Mouse (Mus musculus): ENCODE data around the gene Mmp27. TPM values are rescaled to one million over a fixed set of nuclear protein-coding genes. Genes with fewer than 3 reads are reported as not detected.

Gene Mmp27
- polyA plus RNA-seq, 1 experiment from 2014 or later: not detected

DNA sequence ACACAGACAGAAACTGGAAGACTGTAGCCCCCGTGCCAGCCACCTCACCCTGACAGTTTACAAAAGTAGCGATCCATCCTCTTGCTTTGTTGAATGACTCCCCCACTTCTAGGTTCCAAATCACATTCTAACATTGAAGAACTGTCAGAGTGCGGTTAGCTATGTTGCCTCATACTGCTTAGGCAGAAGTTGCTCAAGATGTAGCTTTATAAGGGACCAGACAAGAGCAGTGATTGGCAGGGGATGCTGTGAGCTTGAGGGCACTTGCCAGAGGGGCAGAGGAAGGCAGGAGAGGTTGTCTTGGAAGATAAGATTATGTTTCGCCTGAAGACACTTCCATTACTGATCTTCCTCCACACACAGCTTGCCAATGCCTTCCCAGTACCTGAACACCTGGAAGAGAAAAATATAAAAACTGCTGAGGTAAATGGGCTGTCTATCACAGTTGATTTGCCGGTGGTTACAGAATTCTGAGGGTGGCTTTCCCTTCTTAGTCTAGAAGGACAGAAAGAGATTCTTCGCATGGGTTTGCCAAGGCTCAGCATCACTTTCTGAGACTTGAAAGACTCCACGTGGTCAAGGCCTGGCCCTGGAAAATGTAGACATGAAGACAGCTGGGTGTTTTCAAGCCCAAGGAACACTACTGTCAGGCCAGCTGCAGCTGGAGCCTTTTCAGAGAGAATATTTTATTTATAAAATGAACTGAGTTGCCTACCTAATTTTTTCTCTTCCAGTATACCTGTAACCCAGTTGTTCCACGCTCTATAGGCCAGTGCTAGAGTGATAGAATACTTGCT, 12.8 kb upstream of the Mmp27 start, which contains the start of gene Mmp8:
Mmp8 (plus strand) TSS at position 236 of the 797 bp plus-strand sequence.
- ATAC-seq (replicated peaks; ENCODE audit: low FRiP score) (no peak), DNase-seq (ENCODE audit: low spot score) (no peak)
- Histone ChIP-seq H3K36me3 (ENCODE audit: control insufficient read depth, insufficient read depth, low read length) (no peaks in the 10 kb centered on the region), H3K27ac (ENCODE audit: low read depth, low read length) (no peak within 1 kb of the TSS), H3K4me3 (ENCODE audit: low read depth, low read length) (no peak within 1 kb of the TSS), H3K27me3 (replicated peaks; ENCODE audit: control insufficient read depth, insufficient read depth, low read length) (no peaks in the 10 kb centered on the region), H3K4me2 (no peak within 1 kb of the TSS), H3K9me3 (ENCODE audit: control insufficient read depth, low read length) (no peaks in the 10 kb centered on the region), H3K4me1 (replicated peaks; ENCODE audit: control insufficient read depth, insufficient read depth, low read length) (no peaks in the 10 kb centered on the region), H3K9ac (ENCODE audit: low read depth, low read length) (no peak within 1 kb of the TSS)
- WGBS: 74% methylated on average over 8 of the region's 8 CpGs

DNA sequence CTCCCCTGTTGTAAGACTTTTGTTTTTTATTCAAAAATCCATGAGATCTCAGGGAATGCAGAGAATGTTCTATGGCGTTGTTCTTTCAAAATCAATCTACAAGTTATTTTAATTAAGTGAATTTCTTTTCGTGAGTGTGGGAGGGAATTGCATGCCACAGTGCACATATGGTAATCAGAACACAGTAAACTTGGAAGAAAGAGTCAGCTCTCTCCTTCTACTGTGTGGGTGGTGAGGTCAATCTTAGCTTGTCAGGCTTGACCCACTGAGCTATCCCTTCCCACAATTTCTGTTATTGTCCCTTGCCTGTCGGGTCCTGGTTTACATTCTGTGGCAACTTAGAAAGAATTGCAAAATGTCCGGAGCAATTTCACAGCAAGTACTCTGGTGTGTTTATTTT, 11.2 kb upstream of the Mmp27 start:
- Histone ChIP-seq H3K9me3 (ENCODE audit: control insufficient read depth, low read length) (no peaks in the 10 kb centered on the region), H3K27me3 (replicated peaks; ENCODE audit: control insufficient read depth, insufficient read depth, low read length) (no peaks in the 10 kb centered on the region), H3K4me3 (ENCODE audit: low read depth, low read length) (no peak overlapping the region), H3K27ac (ENCODE audit: low read depth, low read length) (no peak overlapping the region), H3K4me2 (no peak overlapping the region), H3K4me1 (replicated peaks; ENCODE audit: control insufficient read depth, insufficient read depth, low read length) (no peaks in the 10 kb centered on the region), H3K9ac (ENCODE audit: low read depth, low read length) (no peak overlapping the region), H3K36me3 (ENCODE audit: control insufficient read depth, insufficient read depth, low read length) (no peaks in the 10 kb centered on the region)
- WGBS: 72% methylated on average over 4 of the region's 4 CpGs
- DNase-seq (ENCODE audit: low spot score): no peak
- no peak for ATAC-seq (replicated peaks; ENCODE audit: low FRiP score)

DNA sequence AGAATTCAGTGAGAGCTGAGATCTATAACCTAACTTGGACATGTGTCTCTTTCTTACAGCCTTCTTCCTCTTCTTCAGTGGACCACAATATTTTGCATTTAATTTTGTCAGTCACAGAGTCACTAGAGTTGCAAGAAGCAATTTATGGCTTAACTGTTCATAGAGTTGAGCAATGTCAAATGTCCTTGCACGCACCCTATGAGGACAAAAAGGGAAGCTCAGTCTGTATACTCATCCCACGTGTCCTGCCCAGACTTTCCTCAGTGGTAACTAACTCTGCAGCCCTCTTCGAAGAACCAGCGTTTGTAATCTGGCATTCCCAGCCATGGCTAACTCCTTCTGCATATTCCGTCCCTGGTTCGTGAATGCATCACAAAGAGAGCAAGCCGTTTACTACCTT, 3.8 kb upstream of the Mmp27 start:
- WGBS: 57% methylated on average over 7 of the region's 7 CpGs
- H3K36me3 ChIP-seq (ENCODE audit: control insufficient read depth, insufficient read depth, low read length): no peaks in the 10 kb centered on the region
- H3K9ac ChIP-seq (ENCODE audit: low read depth, low read length): no peak overlapping the region
- no peak overlapping the region for H3K4me3 ChIP-seq (ENCODE audit: low read depth, low read length)
- H3K4me1 ChIP-seq (replicated peaks; ENCODE audit: control insufficient read depth, insufficient read depth, low read length): no peaks in the 10 kb centered on the region
- H3K4me2 ChIP-seq: no peak overlapping the region
- ATAC-seq (replicated peaks; ENCODE audit: low FRiP score) (no peak), DNase-seq (ENCODE audit: low spot score) (no peak)
- no peaks in the 10 kb centered on the region for H3K27me3 ChIP-seq (replicated peaks; ENCODE audit: control insufficient read depth, insufficient read depth, low read length)
- H3K27ac ChIP-seq (ENCODE audit: low read depth, low read length): no peak overlapping the region
- no peaks in the 10 kb centered on the region for H3K9me3 ChIP-seq (ENCODE audit: control insufficient read depth, low read length)

DNA sequence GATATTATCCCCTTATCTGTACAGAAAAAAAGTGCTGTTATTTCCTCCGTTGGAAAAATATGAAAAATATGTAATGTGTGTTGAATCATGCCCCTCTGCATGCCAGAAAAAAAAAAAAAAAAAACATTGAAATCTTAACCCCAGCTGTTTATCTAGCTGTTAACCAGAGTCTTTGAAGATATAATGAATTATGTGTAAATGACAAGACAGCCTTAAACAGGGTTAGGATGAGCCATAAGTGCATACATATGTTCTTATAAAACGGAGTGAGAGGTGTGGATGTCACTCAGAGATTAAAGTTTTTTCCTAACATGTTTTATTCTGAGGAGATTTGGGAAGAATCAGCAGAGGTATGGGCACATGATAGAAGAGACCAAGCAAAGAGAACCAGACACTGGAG, 3.3 kb upstream of the Mmp27 start:
- WGBS: 56% methylated on average over 2 of the region's 2 CpGs
- Histone ChIP-seq H3K36me3 (ENCODE audit: control insufficient read depth, insufficient read depth, low read length) (no peaks in the 10 kb centered on the region), H3K27ac (ENCODE audit: low read depth, low read length) (no peak overlapping the region), H3K27me3 (replicated peaks; ENCODE audit: control insufficient read depth, insufficient read depth, low read length) (no peaks in the 10 kb centered on the region), H3K4me3 (ENCODE audit: low read depth, low read length) (no peak overlapping the region), H3K9ac (ENCODE audit: low read depth, low read length) (no peak overlapping the region), H3K4me1 (replicated peaks; ENCODE audit: control insufficient read depth, insufficient read depth, low read length) (no peaks in the 10 kb centered on the region), H3K9me3 (ENCODE audit: control insufficient read depth, low read length) (no peaks in the 10 kb centered on the region), H3K4me2 (no peak overlapping the region)
- DNase-seq (ENCODE audit: low spot score) (no peak), ATAC-seq (replicated peaks; ENCODE audit: low FRiP score) (no peak)

DNA sequence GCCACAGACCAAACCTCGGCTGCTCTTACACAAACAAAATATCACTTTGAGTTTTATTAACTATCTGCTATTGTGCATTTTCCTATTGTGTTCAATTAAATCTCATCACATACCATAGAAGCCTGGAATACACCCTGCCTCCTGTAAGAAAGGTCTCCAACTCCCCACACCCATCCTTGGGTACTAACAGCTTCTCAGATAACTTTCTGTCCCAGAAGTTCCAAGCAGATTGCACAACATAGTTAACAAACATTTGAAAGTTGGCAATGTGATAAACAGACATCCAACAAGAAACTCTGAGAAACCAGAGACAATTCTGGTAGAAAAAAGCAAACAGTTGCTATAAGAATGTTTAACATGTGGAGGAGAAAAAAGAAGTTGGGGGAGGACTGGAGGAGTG, 711 bp upstream of the Mmp27 start:
- DNase-seq (ENCODE audit: low spot score): no peak
- no peaks in the 10 kb centered on the region for H3K27me3 ChIP-seq (replicated peaks; ENCODE audit: control insufficient read depth, insufficient read depth, low read length)
- no peaks in the 10 kb centered on the region for H3K4me1 ChIP-seq (replicated peaks; ENCODE audit: control insufficient read depth, insufficient read depth, low read length)
- no peaks in the 10 kb centered on the region for H3K36me3 ChIP-seq (ENCODE audit: control insufficient read depth, insufficient read depth, low read length)
- no peak overlapping the region for H3K9ac ChIP-seq (ENCODE audit: low read depth, low read length)
- WGBS: 83% methylated on average over 1 of the region's 1 CpGs
- peak; percentile 43; the same call in 1 of the 2 replicates for ATAC-seq (replicated peaks; ENCODE audit: low FRiP score)
- H3K27ac ChIP-seq (ENCODE audit: low read depth, low read length): no peak overlapping the region
- H3K9me3 ChIP-seq (ENCODE audit: control insufficient read depth, low read length): no peaks in the 10 kb centered on the region
- no peak overlapping the region for H3K4me2 ChIP-seq
- no peak overlapping the region for H3K4me3 ChIP-seq (ENCODE audit: low read depth, low read length)

DNA sequence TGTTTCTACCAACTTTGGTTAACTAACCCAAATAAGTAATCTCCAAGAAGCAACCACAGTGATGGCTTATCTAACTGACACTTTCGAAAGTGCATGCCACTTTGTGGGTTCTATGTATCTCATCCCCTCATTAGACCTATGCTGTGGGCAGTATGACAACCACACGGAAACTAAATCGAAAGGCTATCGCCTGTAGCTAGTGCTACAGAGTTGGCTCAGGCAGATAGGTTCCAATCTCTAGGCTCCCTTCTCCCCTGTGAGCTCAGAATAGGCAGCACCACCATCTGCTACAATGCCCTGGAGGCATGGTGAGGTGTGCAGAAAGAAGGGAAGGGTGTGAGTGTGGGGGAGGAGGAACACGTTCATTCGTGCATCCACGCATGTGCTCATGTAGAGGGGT, 992 bp downstream of the Mmp27 start:
- WGBS: 74% methylated on average over 7 of the region's 7 CpGs
- no peak overlapping the region for H3K9ac ChIP-seq (ENCODE audit: low read depth, low read length)
- H3K4me1 ChIP-seq (replicated peaks; ENCODE audit: control insufficient read depth, insufficient read depth, low read length): no peaks in the 10 kb centered on the region
- no peaks in the 10 kb centered on the region for H3K36me3 ChIP-seq (ENCODE audit: control insufficient read depth, insufficient read depth, low read length)
- H3K9me3 ChIP-seq (ENCODE audit: control insufficient read depth, low read length): no peaks in the 10 kb centered on the region
- ATAC-seq (replicated peaks; ENCODE audit: low FRiP score) (peak; percentile 39; the same call in 1 of the 2 replicates), DNase-seq (ENCODE audit: low spot score) (no peak)
- no peak overlapping the region for H3K4me2 ChIP-seq
- H3K27ac ChIP-seq (ENCODE audit: low read depth, low read length): no peak overlapping the region
- no peak overlapping the region for H3K4me3 ChIP-seq (ENCODE audit: low read depth, low read length)
- H3K27me3 ChIP-seq (replicated peaks; ENCODE audit: control insufficient read depth, insufficient read depth, low read length): no peaks in the 10 kb centered on the region

DNA sequence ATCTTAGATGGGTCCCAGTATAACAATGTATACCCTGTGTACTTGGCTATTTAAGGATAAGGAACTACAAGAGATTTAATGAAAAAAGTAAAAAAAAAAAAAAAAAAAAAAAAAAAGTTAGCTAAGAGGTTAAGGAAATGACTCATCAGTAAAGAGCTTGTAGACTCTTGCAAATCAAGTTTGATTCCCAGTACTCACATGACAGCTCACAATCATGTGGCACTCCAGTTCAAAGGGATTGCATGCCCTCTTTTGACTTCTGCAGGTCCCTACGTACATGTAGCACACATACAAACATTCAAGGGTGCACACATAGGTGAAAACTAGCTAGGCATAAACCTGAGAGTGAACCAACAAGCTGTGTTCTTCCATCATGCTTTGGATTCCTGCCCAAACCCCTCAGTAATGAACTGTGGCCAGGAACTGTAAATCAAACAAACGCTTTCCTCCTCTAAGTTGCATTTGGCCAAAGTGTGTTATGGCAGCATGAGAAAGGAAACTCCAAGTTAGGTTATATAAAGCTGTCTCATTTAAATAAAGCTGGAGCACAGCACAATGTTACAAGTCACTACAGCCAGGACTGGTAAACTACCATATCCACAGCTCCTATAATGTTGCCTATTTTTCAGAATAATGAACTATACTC, 1.6 kb downstream of the Mmp27 start:
- Histone ChIP-seq H3K9ac (ENCODE audit: low read depth, low read length) (no peak overlapping the region), H3K4me2 (no peak overlapping the region), H3K27me3 (replicated peaks; ENCODE audit: control insufficient read depth, insufficient read depth, low read length) (no peaks in the 10 kb centered on the region), H3K27ac (ENCODE audit: low read depth, low read length) (no peak overlapping the region), H3K4me1 (replicated peaks; ENCODE audit: control insufficient read depth, insufficient read depth, low read length) (no peaks in the 10 kb centered on the region), H3K36me3 (ENCODE audit: control insufficient read depth, insufficient read depth, low read length) (no peaks in the 10 kb centered on the region), H3K9me3 (ENCODE audit: control insufficient read depth, low read length) (no peaks in the 10 kb centered on the region), H3K4me3 (ENCODE audit: low read depth, low read length) (no peak overlapping the region)
- WGBS: 77% methylated on average over 2 of the region's 2 CpGs
- ATAC-seq (replicated peaks; ENCODE audit: low FRiP score) (no peak), DNase-seq (ENCODE audit: low spot score) (no peak)

DNA sequence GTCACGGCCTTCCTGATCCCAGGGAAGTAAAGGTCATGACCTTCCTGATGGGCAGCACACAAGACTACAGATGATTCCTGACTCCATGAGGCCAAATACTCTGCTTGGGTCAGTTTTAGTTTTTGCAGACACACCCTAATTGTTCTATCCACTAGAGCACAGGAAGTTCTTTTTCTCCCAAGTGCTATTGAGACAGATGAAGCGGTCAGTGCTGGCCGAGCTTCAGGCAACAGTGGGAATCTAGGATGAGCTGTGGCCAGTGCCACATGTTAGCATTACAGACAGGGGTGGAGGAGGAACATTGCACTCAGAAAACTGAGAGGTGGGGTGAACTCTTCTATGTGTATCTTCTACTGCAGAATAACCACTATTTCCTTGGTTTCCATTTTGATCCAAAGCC, 4.3 kb downstream of the Mmp27 start:
- H3K36me3 ChIP-seq (ENCODE audit: control insufficient read depth, insufficient read depth, low read length): no peaks in the 10 kb centered on the region
- 66% methylated on average over 3 of the region's 3 CpGs for WGBS
- no peak overlapping the region for H3K9ac ChIP-seq (ENCODE audit: low read depth, low read length)
- ATAC-seq (replicated peaks; ENCODE audit: low FRiP score) (no peak), DNase-seq (ENCODE audit: low spot score) (no peak)
- H3K4me1 ChIP-seq (replicated peaks; ENCODE audit: control insufficient read depth, insufficient read depth, low read length): no peaks in the 10 kb centered on the region
- H3K9me3 ChIP-seq (ENCODE audit: control insufficient read depth, low read length): no peaks in the 10 kb centered on the region
- H3K4me2 ChIP-seq: no peak overlapping the region
- no peak overlapping the region for H3K27ac ChIP-seq (ENCODE audit: low read depth, low read length)
- no peak overlapping the region for H3K4me3 ChIP-seq (ENCODE audit: low read depth, low read length)
- H3K27me3 ChIP-seq (replicated peaks; ENCODE audit: control insufficient read depth, insufficient read depth, low read length): no peaks in the 10 kb centered on the region

DNA sequence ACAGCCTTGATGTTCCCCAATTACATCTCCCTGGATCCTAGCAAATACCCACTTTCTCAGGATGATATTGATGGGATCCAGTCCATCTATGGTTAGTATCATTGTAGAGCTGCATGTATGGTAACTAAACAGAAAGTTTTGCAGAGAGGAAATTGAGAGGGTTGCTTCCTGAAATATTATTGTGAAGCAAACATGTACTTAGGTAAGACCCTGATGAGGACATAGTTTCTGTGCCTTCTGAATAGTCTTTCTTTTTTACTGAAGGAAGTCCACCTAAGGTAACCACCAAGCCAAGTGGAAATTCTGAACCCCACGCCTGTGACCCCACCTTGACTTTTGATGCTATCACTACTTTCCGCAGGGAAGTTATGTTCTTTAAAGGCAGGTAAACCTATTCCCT, 6.2 kb downstream of the Mmp27 start:
- H3K27ac ChIP-seq (ENCODE audit: low read depth, low read length): no peak overlapping the region
- WGBS: 79% methylated on average over 2 of the region's 2 CpGs
- no peaks in the 10 kb centered on the region for H3K36me3 ChIP-seq (ENCODE audit: control insufficient read depth, insufficient read depth, low read length)
- no peak overlapping the region for H3K9ac ChIP-seq (ENCODE audit: low read depth, low read length)
- no peaks in the 10 kb centered on the region for H3K27me3 ChIP-seq (replicated peaks; ENCODE audit: control insufficient read depth, insufficient read depth, low read length)
- no peak for ATAC-seq (replicated peaks; ENCODE audit: low FRiP score)
- no peak overlapping the region for H3K4me3 ChIP-seq (ENCODE audit: low read depth, low read length)
- no peak for DNase-seq (ENCODE audit: low spot score)
- H3K9me3 ChIP-seq (ENCODE audit: control insufficient read depth, low read length): no peaks in the 10 kb centered on the region
- no peak overlapping the region for H3K4me2 ChIP-seq
- H3K4me1 ChIP-seq (replicated peaks; ENCODE audit: control insufficient read depth, insufficient read depth, low read length): no peaks in the 10 kb centered on the region
